Mouse (Mus musculus): ENCODE measurements around the gene Zfp710.

GRCm38 (mm10) chr7:80026118-80026989 lies 1.7 kb downstream of the Zfp710 start:
- TF ChIP-seq EP300 (IDR thresholded peaks at IDR 0.05; ENCODE audit: low read depth) (no peak), CTCF (IDR thresholded peaks at IDR 0.05; ENCODE audit: low read depth) (no peak)

Measured in liver, postnatal 0 days (tissue).